Mouse (Mus musculus): ENCODE measurements around the gene Tmc6.

DNA sequence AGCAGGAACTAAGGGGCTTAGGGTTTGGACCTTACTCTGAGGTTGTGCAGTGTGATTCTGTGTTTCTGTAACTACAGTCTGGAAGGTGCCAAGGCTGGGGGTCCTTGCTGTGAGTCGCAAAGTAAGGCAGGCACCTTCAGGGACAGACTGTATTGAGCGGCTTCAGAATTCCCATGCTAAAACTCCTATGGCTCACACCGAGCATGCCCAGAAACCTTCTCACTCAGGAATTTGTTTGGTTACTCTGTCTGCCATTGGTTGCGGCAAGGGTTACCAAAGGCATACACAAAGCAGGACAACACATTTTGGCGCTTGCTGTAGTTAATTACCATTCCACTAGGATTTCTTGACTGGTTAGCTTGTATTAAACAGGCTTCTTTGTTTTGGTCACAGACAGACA is 44.2 kb upstream of the Tmc6 start:
- no peak; the same call in 1 of the 2 replicates for TF ChIP-seq EP300 (IDR thresholded peaks at IDR 0.05; ENCODE audit: low read depth)
- no peak for TF ChIP-seq CTCF (IDR thresholded peaks at IDR 0.05; ENCODE audit: low read depth)

Measured in liver, postnatal 0 days (tissue).